Mouse (Mus musculus): Measurements from ENCODE around the gene Ptar1.

GRCm38 (mm10) chr19:23705383-23705782 lies 18.2 kb downstream of the Ptar1 start:
- no peak for TF ChIP-seq CTCF (IDR thresholded peaks at IDR 0.05; ENCODE audit: control insufficient read depth, insufficient read depth, low read length)
- no peak for TF ChIP-seq POLR2A (IDR thresholded peaks at IDR 0.05; ENCODE audit: borderline replicate concordance, control insufficient read depth, low read depth, low read length)

Data from bone marrow, adult 2 months (tissue).